Mouse (Mus musculus) midbrain, embryonic 16.5 days (tissue): ENCODE data around the gene Gm2012. TPM values are rescaled to one million over a fixed set of nuclear protein-coding genes. Genes with fewer than 3 reads are reported as not detected.
"Not testable (repeated sequence)": the region's sequence is repeated elsewhere in the genome, so short reads cannot be mapped to it uniquely, and the experiment has no call there.

Experiments
- ATAC-seq: fragments of 200-750 bp; cut with Nextera tagmentation; 2 replicates; pipeline ENCODE4 v1.8.0; 2017; ENCODE audit warnings: moderate TSS enrichment
- H3K27ac ChIP-seq: fragments of 300-500 bp; sonication (generic); 2 replicates; pipeline ENCODE4 v1.5.1; 2014; ENCODE audit warnings: mild to moderate bottlenecking, low read length, mixed read lengths
- H3K27me3 ChIP-seq: fragments of 300-500 bp; sonication (generic); 2 replicates; pipeline ENCODE4 v1.6.1; 2014; ENCODE audit warnings: low read depth, low read length, mixed read lengths; ENCODE audit not compliant: control insufficient read depth, insufficient read depth
- H3K36me3 ChIP-seq: fragments of 300-500 bp; sonication (generic); 2 replicates; pipeline ENCODE4 v1.6.1; 2014; ENCODE audit warnings: mild to moderate bottlenecking, low read length, moderate library complexity, mixed read lengths; ENCODE audit not compliant: control insufficient read depth, insufficient read depth
- H3K4me1 ChIP-seq: fragments of 300-500 bp; sonication (generic); 2 replicates; pipeline ENCODE4 v1.6.1; 2014; ENCODE audit warnings: mild to moderate bottlenecking, low read length, mixed read lengths; ENCODE audit not compliant: control insufficient read depth, insufficient read depth
- H3K4me2 ChIP-seq: fragments of 300-500 bp; sonication (generic); 2 replicates; pipeline ENCODE4 v1.6.1; 2014; ENCODE audit warnings: mild to moderate bottlenecking, low read length, mixed read lengths
- H3K4me3 ChIP-seq: fragments of 300-500 bp; sonication (generic); 2 replicates; pipeline ENCODE4 v1.5.1; 2014; ENCODE audit warnings: low read depth, mild to moderate bottlenecking, low read length, moderate library complexity, mixed read lengths
- H3K9ac ChIP-seq: fragments of 300-500 bp; sonication (generic); 2 replicates; pipeline ENCODE4 v1.6.1; 2014; ENCODE audit warnings: low read depth, low read length, mixed read lengths
- H3K9me3 ChIP-seq: fragments of 300-500 bp; sonication (generic); replicated peaks from 2 replicates; pipeline ENCODE4 v1.6.1; 2014; ENCODE audit warnings: mild to moderate bottlenecking, low read length, mixed read lengths; ENCODE audit not compliant: control insufficient read depth, poor library complexity, severe bottlenecking
- WGBS: fragments of 180-500 bp; shearing (Covaris S2); extraction: QIAGEN DNeasy Blood & Tissue Kit; methylation state at CpG from one replicate; pipeline ENCODE4 v1.1.7; 2014; 5-methylcytosine and 5-hydroxymethylcytosine counted together
- microRNA-seq: library from miRNA; unstranded; fragments of <30 nt; microRNA quantifications from one replicate; pipeline ENCODE4, GENCODE M21; 2017
- polyA plus RNA-seq: library from polyadenylated mRNA; unstranded; fragments of >200 nt; fragmentation: Nextera tagmentation; extraction: Ambion mirVana; gene quantifications from 2 replicates; pipeline ENCODE4 v1.2.1, GENCODE M21; 2015

The Gm2012 gene
- polyA plus RNA-seq = not detected in 2 replicates

DNA sequence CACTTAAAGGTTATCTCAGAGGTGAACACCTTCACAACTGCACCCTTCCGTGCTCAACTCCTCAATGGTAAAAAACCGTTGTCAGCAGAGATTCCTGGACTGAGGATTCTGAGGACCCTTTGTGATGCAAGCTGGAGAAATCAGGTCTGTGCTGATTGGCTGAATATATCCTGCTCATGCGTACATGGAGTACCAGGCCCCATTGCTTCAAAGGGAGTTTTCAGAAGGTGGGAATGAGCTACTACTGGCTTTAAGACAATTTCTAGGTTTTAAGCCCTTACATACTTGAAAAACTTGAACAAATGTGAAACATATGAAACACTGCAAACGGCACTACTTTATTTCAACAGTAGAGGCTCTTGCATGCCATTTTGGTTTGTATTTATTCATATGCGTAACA is at the start of gene Gm2012:
Gm2012 (minus strand) TSS at position 101 of the 400 bp plus-strand sequence.
- H3K4me1 ChIP-seq, H3K36me3 ChIP-seq, H3K9me3 ChIP-seq, H3K27me3 ChIP-seq, H3K4me3 ChIP-seq, H3K9ac ChIP-seq, H3K27ac ChIP-seq, H3K4me2 ChIP-seq, ATAC-seq: not testable (repeated sequence)
- 100% methylated on average over 1 of the region's 5 CpGs for WGBS

DNA sequence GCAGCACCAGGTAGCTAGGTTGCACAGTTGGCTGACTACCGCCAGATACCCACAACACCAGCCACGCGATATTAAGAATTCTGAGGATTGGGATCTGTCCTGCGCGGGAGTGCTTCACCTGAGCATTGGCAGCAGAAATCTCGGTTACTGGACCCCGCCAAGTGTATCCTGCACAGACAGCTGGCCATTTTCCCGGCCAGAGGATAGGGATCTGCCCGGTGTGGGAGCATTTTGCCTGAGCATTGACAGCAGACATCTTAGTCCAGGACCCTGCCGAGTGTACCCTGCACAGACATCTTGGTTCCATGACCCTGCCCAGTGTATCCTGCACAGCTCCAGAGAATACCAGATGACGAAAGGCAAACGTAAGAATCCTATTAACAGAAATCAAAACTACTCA is 72.0 kb downstream of the Gm2012 start:
- not testable (repeated sequence) for ATAC-seq, H3K4me2 ChIP-seq, H3K4me1 ChIP-seq, H3K27me3 ChIP-seq, H3K27ac ChIP-seq, H3K4me3 ChIP-seq, H3K9ac ChIP-seq, H3K36me3 ChIP-seq, H3K9me3 ChIP-seq
- 77% methylated on average over 12 of the region's 12 CpGs for WGBS

Small RNAs within 50 kb of the gene (microRNA-seq; reads per million reads assigned to microRNA genes)
- gene Gm26302 = not detected

Other genes starting within 250 kb of the Gm2012 start
- not detected in 2 replicates for gene Gm5168, start 180.3 kb downstream of the Gm2012 start, polyA plus RNA-seq
- gene Gm2030, start 78.7 kb upstream of the Gm2012 start, polyA plus RNA-seq = not detected in 2 replicates